Mouse (Mus musculus) Patski (cell line): ENCODE results near the gene Spx. TPM values are rescaled to one million over a fixed set of nuclear protein-coding genes. Genes with fewer than 3 reads are reported as not detected.

Source experiments
- ATAC-seq: fragments of 100-300 bp; one replicate; pipeline ENCODE4 v1.8.0; 2021
- CTCF ChIA-PET: fragments of 350-600 bp; sonication (Branson Sonifier 250); formaldehyde crosslinking; loops from one replicate; lab custom pipeline; 2022; ENCODE audit warnings: inconsistent platforms; lab: Charles Lee
- POLR2A ChIA-PET: fragments of 350-600 bp; sonication (Branson Sonifier 250); formaldehyde crosslinking; loops from one replicate; lab custom pipeline; 2022; ENCODE audit warnings: antibody characterized with exemption, inconsistent platforms; lab: Charles Lee
- DNase-seq: peaks from one replicate; pipeline ENCODE4 v3.0.0-alpha.2; 2011; ENCODE audit warnings: low read depth, low spot score
- H3K27me3 ChIP-seq: fragments of 371-371 bp; one replicate; pipeline ENCODE4 v1.5.1; 2021
- CTCF ChIP-seq: fragments of 100-300 bp; IDR thresholded peaks from one replicate; pipeline ENCODE4 v1.5.1; 2021
- in situ Hi-C: fragments of 300-500 bp; cut with MboI; formaldehyde crosslinking; loops from 3 replicates; pipeline ENCODE4 v1.11.1; 2018; ENCODE audit warnings: low pct_unique_long_range_greater_than_20kb, mixed read lengths
- polyA plus RNA-seq: library from polyadenylated mRNA; unstranded; gene quantifications from one replicate; pipeline ENCODE4 v1.2.3, GENCODE M21; 2021

Spx gene
- polyA plus RNA-seq, 1 experiment from 2014 or later, result 0.06 TPM

DNA sequence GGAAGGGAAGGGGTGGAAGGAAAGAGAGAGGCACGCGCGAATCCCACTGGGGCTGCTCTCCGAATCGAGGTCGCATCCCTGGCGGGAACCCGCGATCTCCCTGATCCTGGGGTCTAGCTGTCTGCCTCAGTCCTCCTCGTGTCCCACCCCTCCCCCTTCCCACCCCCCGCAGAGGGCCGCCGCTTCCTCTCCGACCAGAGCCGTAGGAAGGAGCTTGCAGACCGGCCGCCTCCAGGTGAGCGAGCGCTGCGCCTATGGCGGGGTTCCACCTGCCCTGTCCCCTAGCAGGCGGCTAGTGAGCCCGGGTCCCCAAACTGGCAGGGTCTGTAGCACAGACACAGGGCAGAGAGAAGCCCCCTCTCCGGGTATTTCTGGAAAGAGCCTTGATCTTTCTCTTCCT lies 1.4 kb downstream of the Spx start:
- ATAC-seq (no peak), DNase-seq (no peak)
- POLR2A ChIA-PET, result no interaction called here
- CTCF ChIA-PET, result no interaction called here
- in situ Hi-C loops, result no loop called here
- TF ChIP-seq CTCF, result no peak
- H3K27me3 ChIP-seq, result no peaks in the 10 kb centered on the region

DNA sequence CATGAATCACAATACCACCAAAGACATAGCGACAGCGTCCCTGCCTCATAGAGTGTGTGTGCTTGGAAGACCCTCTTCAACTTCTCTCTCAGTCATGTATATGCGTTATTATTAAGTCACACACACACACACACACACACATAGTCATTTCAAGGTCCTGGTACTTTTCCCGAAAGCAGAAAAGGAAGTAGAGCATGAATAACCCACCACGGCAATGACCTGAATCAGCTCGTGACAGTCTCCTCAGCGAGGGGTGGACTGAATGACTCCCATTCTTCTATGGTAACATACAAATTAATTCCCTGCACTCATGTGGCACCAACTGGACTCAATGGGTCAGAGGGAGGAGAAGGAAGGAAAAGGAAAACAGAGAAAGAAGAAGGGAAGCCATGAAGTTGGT lies 11.7 kb downstream of the Spx start:
- TF ChIP-seq CTCF, result no peak
- DNase-seq, result no peak
- H3K27me3 ChIP-seq, result peaks cover 16% of the 10 kb centered on the region
- POLR2A ChIA-PET, result no interaction called here
- ATAC-seq, result no peak
- in situ Hi-C loops, result no loop called here
- CTCF ChIA-PET, result no interaction called here

- ATAC-seq (no peak), DNase-seq (no peak)
- TF ChIP-seq CTCF, result no peak
- ChIA-PET POLR2A (no interaction called here), CTCF (no interaction called here)
- H3K27me3 ChIP-seq, result peaks cover 6% of the 10 kb centered on the region
- in situ Hi-C loops, result no loop called here
Measured at GRCm38 (mm10) chr6:142429072-142429471, 15.8 kb downstream of the Spx start.

GRCm38 (mm10) chr6:142451381-142451780 lies 38.1 kb downstream of the Spx start:
- no peaks in the 10 kb centered on the region for H3K27me3 ChIP-seq
- ATAC-seq (no peak), DNase-seq (no peak)
- TF ChIP-seq CTCF, result no peak
- CTCF ChIA-PET, result interaction anchor here (1.0 kb wide), 1 partner anchor 8 kb away, joined by 3 read pairs; no protein-coding TSS in a partner anchor
- in situ Hi-C loops, result no loop called here
- POLR2A ChIA-PET, result no interaction called here

DNA sequence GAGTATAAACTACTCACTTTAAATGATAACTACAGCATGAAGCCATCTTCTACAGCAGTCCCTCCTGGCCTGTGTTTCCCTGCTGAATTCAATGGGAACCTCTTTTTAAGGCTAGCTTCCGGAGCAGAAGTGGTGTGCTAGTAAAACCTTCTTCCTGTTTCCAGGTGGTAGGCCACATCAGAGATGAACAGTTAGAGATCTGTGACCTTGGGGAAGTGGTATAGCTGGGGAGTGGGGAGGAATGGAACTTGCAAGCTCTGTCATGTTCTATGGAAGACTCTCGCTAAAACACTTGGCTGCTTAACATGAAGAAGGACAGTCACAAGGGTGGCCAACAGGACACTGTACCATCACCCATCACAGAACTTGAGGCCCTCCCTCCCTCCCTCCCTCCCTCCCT lies 40.1 kb downstream of the Spx start:
- ChIA-PET POLR2A (interaction anchor here (0.6 kb wide), 1 partner anchor 167 kb away, joined by 3 read pairs; no protein-coding TSS in a partner anchor), CTCF (interaction anchor here (0.9 kb wide), 1 partner anchor 9 kb away, joined by 3 read pairs; no protein-coding TSS in a partner anchor)
- H3K27me3 ChIP-seq, result no peaks in the 10 kb centered on the region
- in situ Hi-C loops, result no loop called here
- no peak for DNase-seq
- no peak for TF ChIP-seq CTCF
- ATAC-seq, result no peak

- no peaks in the 10 kb centered on the region for H3K27me3 ChIP-seq
- no peak for DNase-seq
- POLR2A ChIA-PET, result no interaction called here
- CTCF ChIA-PET, result no interaction called here
- no peak for ATAC-seq
- TF ChIP-seq CTCF, result no peak
- in situ Hi-C loops, result no loop called here
Measured at GRCm38 (mm10) chr6:142455314-142455996, 42.2 kb downstream of the Spx start.

GRCm38 (mm10) chr6:142458010-142458409 lies 44.8 kb downstream of the Spx start:
- ChIA-PET CTCF (interaction anchor here (0.7 to 1.9 kb wide), 6 partner anchors 10 to 54 kb away, joined by 3 to 7 read pairs (median 4); no protein-coding TSS in a partner anchor), POLR2A (no interaction called here)
- no peak for DNase-seq
- ATAC-seq, result peak; percentile 84
- H3K27me3 ChIP-seq, result peaks cover 3% of the 10 kb centered on the region
- no peak for TF ChIP-seq CTCF
- in situ Hi-C loops, result no loop called here

DNA sequence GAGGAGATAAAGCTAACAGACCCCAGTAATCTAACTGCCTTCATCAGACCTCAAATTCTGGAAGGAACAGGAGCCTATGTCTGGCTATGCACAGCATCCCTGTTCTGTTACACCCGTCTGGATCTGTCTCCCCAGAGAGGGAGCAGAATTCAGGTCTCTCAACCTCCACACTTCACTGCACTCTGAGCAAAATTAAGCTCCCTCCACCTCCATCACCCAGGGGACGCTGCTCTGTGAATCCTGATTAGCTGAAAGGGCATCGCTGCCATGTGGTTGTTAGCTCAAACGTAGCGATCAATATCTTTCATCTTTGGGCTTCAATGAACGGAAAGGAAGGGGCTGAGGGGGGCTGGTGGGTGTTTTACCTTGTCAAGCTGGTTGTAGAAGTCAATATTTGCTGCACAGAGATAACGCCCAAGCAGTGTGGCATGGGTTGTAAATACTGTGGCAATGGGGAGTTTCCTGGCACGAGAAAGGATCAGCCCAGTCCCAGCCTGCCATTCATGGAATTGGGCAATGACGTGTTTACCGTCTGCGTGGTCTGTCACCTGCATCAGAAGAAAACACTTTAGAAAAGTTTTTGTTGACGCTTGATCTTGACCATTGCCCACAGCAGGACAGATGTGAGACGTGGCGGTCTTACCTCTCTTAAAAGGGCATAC lies 45.9 kb downstream of the Spx start:
- DNase-seq (no peak), ATAC-seq (no peak)
- in situ Hi-C loops, result no loop called here
- ChIA-PET CTCF (interaction anchor here (0.7 to 1.9 kb wide), 5 partner anchors 8 to 80 kb away, joined by 3 to 7 read pairs (median 4); no protein-coding TSS in a partner anchor), POLR2A (no interaction called here)
- peaks cover 3% of the 10 kb centered on the region for H3K27me3 ChIP-seq
- no peak for TF ChIP-seq CTCF

DNA sequence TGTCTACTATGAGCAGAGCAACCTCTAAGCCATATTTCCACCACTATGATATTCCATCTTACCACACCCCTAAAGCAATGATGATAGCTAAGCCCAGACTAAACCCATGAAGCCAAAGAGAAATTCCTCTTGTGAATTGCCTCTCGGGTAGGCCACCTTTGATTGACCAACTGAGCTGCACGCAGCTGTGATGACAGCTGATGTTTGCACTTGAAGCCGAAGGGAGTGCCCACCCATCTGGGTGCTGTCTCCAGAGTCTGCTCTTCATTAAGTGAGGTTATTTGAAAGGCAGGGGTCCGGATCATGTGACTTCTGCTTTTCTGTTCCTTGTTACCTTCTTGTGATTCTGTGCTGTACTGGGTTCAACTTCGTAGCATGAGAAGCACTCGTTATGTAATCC lies 49.0 kb downstream of the Spx start:
- H3K27me3 ChIP-seq, result peaks cover 3% of the 10 kb centered on the region
- in situ Hi-C loops, result no loop called here
- no peak for DNase-seq
- ChIA-PET CTCF (interaction anchor here (0.9 kb wide), 1 partner anchor 9 kb away, joined by 3 read pairs; no protein-coding TSS in a partner anchor), POLR2A (no interaction called here)
- no peak for TF ChIP-seq CTCF
- ATAC-seq, result no peak

Other genes starting within 250 kb of the Spx start
- 25.1 TPM for gene Slco1a6, start 204.9 kb upstream of the Spx start, polyA plus RNA-seq
- gene Iapp, start 115.0 kb upstream of the Spx start, polyA plus RNA-seq, result 0.35 TPM
- gene Slco1a5, start 90.5 kb upstream of the Spx start, polyA plus RNA-seq, result 6.0 TPM
- gene Pyroxd1, start 67.8 kb upstream of the Spx start, polyA plus RNA-seq, result 33.0 TPM
- gene Recql, start 26.4 kb upstream of the Spx start, polyA plus RNA-seq, result 16.1 TPM
- 44.6 TPM for gene Golt1b, start 26.2 kb upstream of the Spx start, polyA plus RNA-seq
- not detected for gene Gys2, start 59.7 kb downstream of the Spx start, polyA plus RNA-seq
- 1,843 TPM for gene Ldhb, start 94.5 kb downstream of the Spx start, polyA plus RNA-seq
- gene Kcnj8, start 158.2 kb downstream of the Spx start, polyA plus RNA-seq, result not detected